Mouse (Mus musculus): ENCODE measurements around the gene Pla2g3. TPM values are rescaled to one million over a fixed set of nuclear protein-coding genes. Genes with fewer than 3 reads are reported as not detected.

The Pla2g3 gene
- polyA plus RNA-seq, 1 experiment = 0.30 TPM

DNA sequence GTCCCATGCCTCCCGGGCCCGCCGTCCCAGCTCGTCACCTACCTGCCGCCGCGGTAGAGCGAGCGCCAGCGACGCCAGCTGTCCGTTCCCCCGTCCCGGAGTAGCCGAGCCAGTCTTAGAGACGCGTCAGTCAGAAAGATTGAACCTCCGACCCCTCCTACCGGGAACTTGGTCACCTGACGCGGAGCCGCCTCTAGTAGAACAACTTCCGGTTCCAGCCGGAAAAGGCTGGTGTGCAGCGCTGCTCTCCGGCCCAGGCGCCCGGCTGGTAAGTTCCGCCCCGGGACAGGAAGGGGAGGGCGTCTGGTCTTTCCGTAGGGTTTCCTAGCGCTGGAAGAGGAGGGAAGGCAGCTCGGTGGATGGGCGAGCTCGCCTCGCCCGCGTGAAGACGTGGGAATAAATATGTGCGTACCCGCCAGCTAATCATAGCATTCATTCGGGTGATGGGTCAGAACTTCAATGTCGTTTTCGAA lies 35.9 kb upstream of the Pla2g3 start, which contains the start of gene Rnf185:
Rnf185 (minus strand) TSS at position 197 of the 473 bp plus-strand sequence.
- DNase-seq (ENCODE audit: low read depth in 1 of 2, low spot score in 2 of 2) = peak; percentile 88 to 90
- under 1% methylated on average over 45 of the region's 45 CpGs for WGBS
- Histone ChIP-seq H3K27ac (ENCODE audit: insufficient read depth, low read length) (peak within 1 kb of the TSS; percentile 85), H3K4me1 (ENCODE audit: control insufficient read depth, insufficient read depth, insufficient read length) (peaks cover 2% of the 10 kb centered on the region; the same call in 1 of the 2 replicates), H3K27me3 (ENCODE audit: control insufficient read depth, insufficient read depth, low read length) (no peaks in the 10 kb centered on the region), H3K4me3 (ENCODE audit: extremely low read depth, insufficient read depth, insufficient read length) (peak within 1 kb of the TSS; percentile 94), H3K36me3 (ENCODE audit: control insufficient read depth, insufficient read depth, low read length) (0 out of 2 replicates have a peak, but pooled peaks cover 2% of the 10 kb centered on the region)
- no peak; the same call in none of the 2 replicates for TF ChIP-seq POLR2A (IDR thresholded peaks at IDR 0.05; ENCODE audit: low read depth, low read length)
- TF ChIP-seq CTCF (IDR thresholded peaks at IDR 0.05; ENCODE audit: extremely low read depth, insufficient read depth, insufficient read length, insufficient replicate concordance) = no peak

DNA sequence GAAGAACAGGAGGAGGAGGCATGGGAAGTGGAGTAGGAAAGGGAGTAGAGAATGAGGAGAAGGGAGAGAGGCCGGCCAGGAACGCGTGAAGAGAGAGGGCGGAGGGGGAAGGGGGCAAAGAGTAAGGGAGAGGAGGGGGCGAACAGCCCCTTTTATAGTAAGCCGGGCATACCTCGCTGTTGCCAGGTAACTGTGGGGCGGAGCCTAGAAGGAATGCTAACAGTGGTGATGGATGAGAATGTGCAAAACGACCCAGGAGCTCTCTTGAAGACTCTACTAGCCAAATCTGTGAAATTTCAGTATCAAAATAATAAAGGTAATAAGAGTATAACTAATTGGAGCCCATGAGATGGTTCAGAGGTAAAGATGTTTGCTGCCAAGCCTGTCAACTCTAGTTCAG lies 35.3 kb upstream of the Pla2g3 start:
- Histone ChIP-seq H3K27me3 (ENCODE audit: control insufficient read depth, insufficient read depth, low read length) (no peaks in the 10 kb centered on the region), H3K27ac (ENCODE audit: insufficient read depth, low read length) (peak overlapping the region; percentile 83; the same call in 1 of the 2 replicates), H3K4me1 (ENCODE audit: control insufficient read depth, insufficient read depth, insufficient read length) (peaks cover 2% of the 10 kb centered on the region; the same call in 1 of the 2 replicates), H3K4me3 (ENCODE audit: extremely low read depth, insufficient read depth, insufficient read length) (peak overlapping the region; percentile 94), H3K36me3 (ENCODE audit: control insufficient read depth, insufficient read depth, low read length) (0 out of 2 replicates have a peak, but pooled peaks cover 2% of the 10 kb centered on the region)
- WGBS = 1% methylated on average over 8 of the region's 9 CpGs
- DNase-seq (ENCODE audit: low read depth in 1 of 2, low spot score in 2 of 2) = no peak
- TF ChIP-seq POLR2A (IDR thresholded peaks at IDR 0.05; ENCODE audit: low read depth, low read length) (no peak), CTCF (IDR thresholded peaks at IDR 0.05; ENCODE audit: extremely low read depth, insufficient read depth, insufficient read length, insufficient replicate concordance) (no peak)

DNA sequence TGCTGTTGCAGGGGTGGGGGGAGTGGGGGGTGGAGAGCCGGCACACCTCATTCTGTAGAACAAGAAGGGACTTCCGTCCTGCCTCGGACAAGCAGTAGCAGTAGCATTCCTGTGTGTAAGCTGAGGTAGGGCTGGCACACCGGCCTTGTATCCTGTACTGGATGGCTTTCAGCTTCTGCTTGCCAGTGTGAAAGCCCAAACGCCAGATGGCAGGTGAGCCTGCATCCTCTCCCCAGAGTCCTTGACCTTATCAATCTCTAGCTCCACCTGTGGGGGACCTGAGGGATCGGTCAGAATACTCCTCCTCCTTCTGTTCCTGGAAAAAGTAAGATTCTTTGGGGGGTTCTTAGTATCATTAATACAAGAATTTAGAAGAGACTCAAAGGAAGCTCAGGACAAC lies 34.6 kb upstream of the Pla2g3 start:
- H3K4me3 ChIP-seq (ENCODE audit: extremely low read depth, insufficient read depth, insufficient read length) = no peak overlapping the region
- no peaks in the 10 kb centered on the region for H3K27me3 ChIP-seq (ENCODE audit: control insufficient read depth, insufficient read depth, low read length)
- peaks cover 2% of the 10 kb centered on the region; the same call in 1 of the 2 replicates for H3K4me1 ChIP-seq (ENCODE audit: control insufficient read depth, insufficient read depth, insufficient read length)
- no peak overlapping the region for H3K27ac ChIP-seq (ENCODE audit: insufficient read depth, low read length)
- TF ChIP-seq CTCF (IDR thresholded peaks at IDR 0.05; ENCODE audit: extremely low read depth, insufficient read depth, insufficient read length, insufficient replicate concordance) = no peak
- no peak for TF ChIP-seq POLR2A (IDR thresholded peaks at IDR 0.05; ENCODE audit: low read depth, low read length)
- DNase-seq (ENCODE audit: low read depth in 1 of 2, low spot score in 2 of 2) = no peak
- H3K36me3 ChIP-seq (ENCODE audit: control insufficient read depth, insufficient read depth, low read length) = 0 out of 2 replicates have a peak, but pooled peaks cover 2% of the 10 kb centered on the region
- WGBS = 58% methylated on average over 6 of the region's 6 CpGs

DNA sequence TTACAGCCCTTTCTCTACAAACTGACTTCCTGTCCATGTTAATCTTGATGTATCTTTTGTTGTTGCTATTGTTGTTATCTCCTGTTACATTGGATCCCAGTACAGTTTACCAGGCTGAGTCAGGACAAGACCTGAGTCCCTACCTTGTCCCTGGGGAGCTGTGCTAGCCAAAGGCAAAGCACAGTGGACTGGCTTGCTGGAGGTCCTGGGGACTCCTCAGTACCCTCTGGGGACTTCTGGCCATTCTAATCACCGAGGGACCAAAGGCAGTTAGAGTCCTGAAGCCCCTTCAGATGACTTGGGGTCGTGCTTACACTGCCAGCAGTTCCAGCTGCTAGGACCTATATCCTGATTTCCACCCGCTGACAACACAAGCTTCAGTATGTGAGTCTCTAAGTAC lies 33.6 kb upstream of the Pla2g3 start:
- TF ChIP-seq POLR2A (IDR thresholded peaks at IDR 0.05; ENCODE audit: low read depth, low read length) = no peak
- TF ChIP-seq CTCF (IDR thresholded peaks at IDR 0.05; ENCODE audit: extremely low read depth, insufficient read depth, insufficient read length, insufficient replicate concordance) = no peak
- no peak overlapping the region for H3K27ac ChIP-seq (ENCODE audit: insufficient read depth, low read length)
- 92% methylated on average over 3 of the region's 3 CpGs for WGBS
- peaks cover 2% of the 10 kb centered on the region; the same call in 1 of the 2 replicates for H3K4me1 ChIP-seq (ENCODE audit: control insufficient read depth, insufficient read depth, insufficient read length)
- no peak for DNase-seq (ENCODE audit: low read depth in 1 of 2, low spot score in 2 of 2)
- H3K4me3 ChIP-seq (ENCODE audit: extremely low read depth, insufficient read depth, insufficient read length) = no peak overlapping the region
- no peaks in the 10 kb centered on the region for H3K27me3 ChIP-seq (ENCODE audit: control insufficient read depth, insufficient read depth, low read length)
- 0 out of 2 replicates have a peak, but pooled peaks cover 2% of the 10 kb centered on the region for H3K36me3 ChIP-seq (ENCODE audit: control insufficient read depth, insufficient read depth, low read length)

DNA sequence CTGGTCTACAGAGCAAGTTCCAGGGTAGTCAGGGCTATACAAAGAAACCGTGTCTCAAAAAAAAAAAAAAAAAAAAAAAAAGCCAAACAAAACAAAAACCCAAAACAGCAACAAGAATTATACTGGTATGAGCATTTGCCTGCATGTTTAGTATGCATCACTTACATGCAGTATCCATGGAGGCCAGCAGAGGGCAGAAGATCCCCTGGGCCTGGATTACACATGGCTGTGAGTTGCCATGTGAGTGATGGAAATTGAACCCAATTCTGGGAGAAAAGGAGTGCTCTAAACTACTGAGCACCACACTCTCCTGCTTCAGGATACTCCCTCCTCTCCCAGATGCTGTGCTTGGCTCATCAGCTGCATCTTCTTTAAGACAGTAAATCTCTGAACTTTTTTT lies 31.7 kb upstream of the Pla2g3 start:
- H3K27me3 ChIP-seq (ENCODE audit: control insufficient read depth, insufficient read depth, low read length) = no peaks in the 10 kb centered on the region
- H3K4me1 ChIP-seq (ENCODE audit: control insufficient read depth, insufficient read depth, insufficient read length) = peaks cover 2% of the 10 kb centered on the region; the same call in 1 of the 2 replicates
- 36% methylated on average over 1 of the region's 1 CpGs for WGBS
- no peak overlapping the region for H3K27ac ChIP-seq (ENCODE audit: insufficient read depth, low read length)
- peak; percentile 23 to 68 for DNase-seq (ENCODE audit: low read depth in 1 of 2, low spot score in 2 of 2)
- H3K4me3 ChIP-seq (ENCODE audit: extremely low read depth, insufficient read depth, insufficient read length) = no peak overlapping the region
- TF ChIP-seq POLR2A (IDR thresholded peaks at IDR 0.05; ENCODE audit: low read depth, low read length) = no peak
- TF ChIP-seq CTCF (IDR thresholded peaks at IDR 0.05; ENCODE audit: extremely low read depth, insufficient read depth, insufficient read length, insufficient replicate concordance) = peak; percentile 61; the same call in 1 of the 2 replicates
- H3K36me3 ChIP-seq (ENCODE audit: control insufficient read depth, insufficient read depth, low read length) = 0 out of 2 replicates have a peak, but pooled peaks cover 2% of the 10 kb centered on the region

DNA sequence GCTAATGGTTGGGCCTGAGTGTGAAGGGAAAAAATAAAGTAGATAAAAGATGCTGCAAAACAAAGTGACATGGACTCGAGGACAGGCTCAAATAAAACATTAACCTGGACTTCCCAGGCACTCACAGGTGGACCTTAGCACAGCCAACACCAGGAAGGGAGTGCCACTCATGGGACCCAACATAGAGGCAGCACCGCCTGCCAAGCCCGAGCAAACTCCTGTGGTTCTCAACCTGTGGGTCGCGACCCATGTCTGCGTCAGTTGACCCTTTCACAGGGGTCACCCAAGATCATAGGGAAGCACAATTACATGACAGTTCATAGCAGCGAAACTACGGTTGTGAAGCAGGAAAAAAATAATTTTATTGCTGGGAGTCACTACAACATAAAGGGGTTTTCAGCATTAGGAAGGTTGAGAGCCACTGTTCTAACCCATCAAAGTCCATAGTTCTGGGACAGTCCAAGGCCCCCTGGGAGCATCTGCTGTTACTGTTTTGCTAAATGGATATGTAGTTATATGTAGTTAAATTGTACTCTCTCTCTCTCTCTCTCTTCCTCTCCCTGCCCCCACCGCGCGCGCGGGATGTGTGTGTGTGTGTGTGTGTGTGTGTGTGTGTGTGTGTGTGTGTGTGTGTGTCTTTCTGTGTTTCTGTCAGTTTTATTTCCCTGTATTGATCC lies 29.5 kb upstream of the Pla2g3 start:
- H3K27ac ChIP-seq (ENCODE audit: insufficient read depth, low read length) = no peak overlapping the region
- H3K4me1 ChIP-seq (ENCODE audit: control insufficient read depth, insufficient read depth, insufficient read length) = no peaks in the 10 kb centered on the region
- 87% methylated on average over 13 of the region's 13 CpGs for WGBS
- H3K4me3 ChIP-seq (ENCODE audit: extremely low read depth, insufficient read depth, insufficient read length) = no peak overlapping the region
- no peaks in the 10 kb centered on the region for H3K27me3 ChIP-seq (ENCODE audit: control insufficient read depth, insufficient read depth, low read length)
- no peak for TF ChIP-seq POLR2A (IDR thresholded peaks at IDR 0.05; ENCODE audit: low read depth, low read length)
- no peak for TF ChIP-seq CTCF (IDR thresholded peaks at IDR 0.05; ENCODE audit: extremely low read depth, insufficient read depth, insufficient read length, insufficient replicate concordance)
- H3K36me3 ChIP-seq (ENCODE audit: control insufficient read depth, insufficient read depth, low read length) = 0 out of 2 replicates have a peak, but pooled peaks cover 2% of the 10 kb centered on the region
- DNase-seq (ENCODE audit: low read depth in 1 of 2, low spot score in 2 of 2) = no peak

DNA sequence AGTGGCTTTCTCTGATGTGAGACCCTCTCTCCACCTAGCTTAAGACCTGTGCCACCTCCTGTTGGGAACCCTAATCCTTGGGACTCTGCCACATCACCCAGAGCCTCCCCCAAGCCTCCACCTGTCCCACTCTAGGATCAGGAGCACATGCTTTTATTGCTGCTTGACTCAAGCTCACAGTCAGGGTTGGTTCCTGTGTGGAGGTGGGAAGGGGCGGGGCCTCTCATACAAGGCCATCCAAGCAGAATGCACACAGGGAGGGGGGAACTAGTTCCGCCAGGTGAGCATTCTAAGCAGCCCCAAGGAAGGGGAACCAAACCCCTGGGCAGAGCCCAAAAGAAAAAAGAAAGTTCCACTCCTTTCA lies 29.0 kb upstream of the Pla2g3 start:
- TF ChIP-seq CTCF (IDR thresholded peaks at IDR 0.05; ENCODE audit: extremely low read depth, insufficient read depth, insufficient read length, insufficient replicate concordance) = no peak
- TF ChIP-seq POLR2A (IDR thresholded peaks at IDR 0.05; ENCODE audit: low read depth, low read length) = no peak
- Histone ChIP-seq H3K27ac (ENCODE audit: insufficient read depth, low read length) (no peak overlapping the region), H3K27me3 (ENCODE audit: control insufficient read depth, insufficient read depth, low read length) (no peaks in the 10 kb centered on the region), H3K4me3 (ENCODE audit: extremely low read depth, insufficient read depth, insufficient read length) (no peak overlapping the region), H3K36me3 (ENCODE audit: control insufficient read depth, insufficient read depth, low read length) (0 out of 2 replicates have a peak, but pooled peaks cover 2% of the 10 kb centered on the region), H3K4me1 (ENCODE audit: control insufficient read depth, insufficient read depth, insufficient read length) (no peaks in the 10 kb centered on the region)
- DNase-seq (ENCODE audit: low read depth in 1 of 2, low spot score in 2 of 2) = no peak
- 70% methylated on average over 2 of the region's 2 CpGs for WGBS
